Mouse (Mus musculus) myocyte (in vitro differentiated cells): ENCODE data around the gene Susd3. TPM values are rescaled to one million over a fixed set of nuclear protein-coding genes. Genes with fewer than 3 reads are reported as not detected.

Experiments
- H3K27me3 ChIP-seq: one replicate; pipeline ENCODE4 v1.6.1; 2011; ENCODE audit not compliant: control insufficient read depth, insufficient read depth, insufficient read length
- H3K36me3 ChIP-seq: one replicate; pipeline ENCODE4 v1.6.1; 2011; ENCODE audit not compliant: control insufficient read depth, insufficient read depth
- H3K4me2 ChIP-seq: one replicate; pipeline ENCODE4 v1.6.1; 2011; ENCODE audit warnings: low read depth, control low read depth
- H3K4me3 ChIP-seq: one replicate; pipeline ENCODE4 v1.5.1; 2011; ENCODE audit warnings: mild to moderate bottlenecking, control low read depth, moderate library complexity
- H3K79me2 ChIP-seq: one replicate; pipeline ENCODE4 v1.6.1; 2011; ENCODE audit not compliant: control insufficient read depth, insufficient read depth
- H3ac ChIP-seq: one replicate; pipeline ENCODE4 v1.6.1; 2011; ENCODE audit not compliant: control insufficient read depth, insufficient read length
- CEBPB ChIP-seq: IDR thresholded peaks from 2 replicates; pipeline ENCODE4 v1.6.1; 2011; ENCODE audit warnings: mild to moderate bottlenecking, moderate library complexity; ENCODE audit not compliant: poor library complexity, insufficient read depth, severe bottlenecking
- E2F4 ChIP-seq: IDR thresholded peaks from one replicate; pipeline ENCODE4 v1.6.1; 2011; ENCODE audit warnings: mild to moderate bottlenecking, control low read depth, moderate library complexity; ENCODE audit not compliant: insufficient read depth
- MAX ChIP-seq: IDR thresholded peaks from one replicate; pipeline ENCODE4 v1.6.1; 2011; ENCODE audit warnings: low read depth, mild to moderate bottlenecking, control low read depth
- MYOD1 ChIP-seq, 3 experiments: IDR thresholded peaks; one replicate each; pipeline ENCODE4 v1.6.1; 2011; ENCODE audit warnings: control low read depth in 2 of 3, low read depth in 2 of 3, mild to moderate bottlenecking in 2 of 3, moderate library complexity in 1 of 3; ENCODE audit not compliant: insufficient read length in 2 of 3, control insufficient read depth in 1 of 3
- MYOG ChIP-seq, 3 experiments: IDR thresholded peaks; one replicate each; pipeline ENCODE4 v1.6.1; 2011; ENCODE audit warnings: control low read depth in 2 of 3, low read depth in 2 of 3, mild to moderate bottlenecking in 2 of 3; ENCODE audit not compliant: insufficient read length in 2 of 3, control insufficient read depth in 1 of 3, insufficient read depth in 1 of 3
- POLR2A ChIP-seq: IDR thresholded peaks from one replicate; pipeline ENCODE4 v1.6.1; 2011; ENCODE audit warnings: low read depth, mild to moderate bottlenecking, control low read depth, moderate library complexity; ENCODE audit not compliant: insufficient read length
- POLR2AphosphoS2 ChIP-seq: IDR thresholded peaks from one replicate; pipeline ENCODE4 v1.6.1; 2011; ENCODE audit warnings: low read depth, control low read depth; ENCODE audit not compliant: insufficient read length
- REST ChIP-seq: IDR thresholded peaks from one replicate; pipeline ENCODE4 v1.6.1; 2011; ENCODE audit warnings: mild to moderate bottlenecking, control low read depth, moderate library complexity; ENCODE audit not compliant: insufficient read depth, insufficient read length
- SRF ChIP-seq: IDR thresholded peaks from one replicate; pipeline ENCODE4 v1.6.1; 2011; ENCODE audit warnings: low read depth; ENCODE audit not compliant: control insufficient read depth, insufficient read length
- TCF12 ChIP-seq: IDR thresholded peaks from one replicate; pipeline ENCODE4 v1.6.1; 2011; ENCODE audit warnings: mild to moderate bottlenecking, control low read depth; ENCODE audit not compliant: poor library complexity, insufficient read depth, severe bottlenecking
- TCF3 ChIP-seq: IDR thresholded peaks from one replicate; pipeline ENCODE4 v1.6.1; 2011; ENCODE audit warnings: low read depth, control low read depth; ENCODE audit not compliant: insufficient read length
- USF1 ChIP-seq: IDR thresholded peaks from one replicate; pipeline ENCODE4 v1.6.1; 2011; ENCODE audit warnings: low read depth, mild to moderate bottlenecking, control low read depth, moderate library complexity
- polyA plus RNA-seq: library from polyadenylated mRNA; unstranded; fragments of >200 nt; fragmentation: generic; extraction: Trizol; gene quantifications from one replicate; pipeline ENCODE4 v1.2.1, GENCODE M21; 2012; ENCODE audit warnings: missing spikeins

The Susd3 gene
- 2.2 TPM for polyA plus RNA-seq

- Histone ChIP-seq H3K4me3 (no peak within 1 kb of the TSS), H3K36me3 (no peaks in the 10 kb centered on the region), H3K4me2 (no peak within 1 kb of the TSS), H3K79me2 (no peaks in the 10 kb centered on the region), H3ac (no peak within 1 kb of the TSS), H3K27me3 (no peaks in the 10 kb centered on the region)
- peak in 2 of 3 experiments; percentile 3 to 18 for TF ChIP-seq MYOD1 (IDR thresholded peaks at IDR 0.05; ENCODE audit: control insufficient read depth in 1 of 3, insufficient read length in 2 of 3, low read depth in 2 of 3)
- peak in 1 of 3 experiments; percentile 43 for TF ChIP-seq MYOG (IDR thresholded peaks at IDR 0.05; ENCODE audit: control insufficient read depth in 1 of 3, insufficient read depth in 1 of 3, insufficient read length in 2 of 3, low read depth in 2 of 3)
- no peak for TF ChIP-seq CEBPB
These were observed at the start of gene Susd3 for GRCm38 (mm10) chr13:49248467-49248862. Gene Susd3, minus strand, starts transcription at chr13:49248706.

- Histone ChIP-seq H3K4me3 (no peak overlapping the region), H3K27me3 (no peaks in the 10 kb centered on the region), H3K36me3 (peaks cover 21% of the 10 kb centered on the region), H3ac (no peak overlapping the region), H3K79me2 (peaks cover 12% of the 10 kb centered on the region), H3K4me2 (no peak overlapping the region)
- TF ChIP-seq POLR2A (no peak), E2F4 (no peak), USF1 (no peak), TCF12 (no peak), POLR2AphosphoS2 (no peak), MAX (no peak), MYOD1 (IDR thresholded peaks at IDR 0.05; ENCODE audit: control insufficient read depth in 1 of 3, insufficient read length in 2 of 3, low read depth in 2 of 3) (no peak), REST (no peak)
These were observed 47.8 kb upstream of the Susd3 start for GRCm38 (mm10) chr13:49296270-49296669.

GRCm38 (mm10) chr13:49294108-49294507, 45.6 kb upstream of the Susd3 start:
- Histone ChIP-seq H3K4me3 (no peak overlapping the region), H3K36me3 (peaks cover 35% of the 10 kb centered on the region), H3K79me2 (peaks cover 7% of the 10 kb centered on the region), H3ac (no peak overlapping the region), H3K4me2 (no peak overlapping the region), H3K27me3 (no peaks in the 10 kb centered on the region)
- TF ChIP-seq MAX = no peak
- TF ChIP-seq TCF12 = no peak
- TF ChIP-seq E2F4 = no peak
- no peak for TF ChIP-seq POLR2AphosphoS2
- TF ChIP-seq TCF3 = no peak
- no peak for TF ChIP-seq REST
- TF ChIP-seq CEBPB = no peak
- TF ChIP-seq POLR2A = no peak

- H3ac ChIP-seq = no peak overlapping the region
- no peak overlapping the region for H3K4me2 ChIP-seq
- no peaks in the 10 kb centered on the region for H3K27me3 ChIP-seq
- TF ChIP-seq MYOD1 (IDR thresholded peaks at IDR 0.05; ENCODE audit: control insufficient read depth in 1 of 3, insufficient read length in 2 of 3, low read depth in 2 of 3) (no peak), POLR2A (no peak), CEBPB (no peak), MAX (no peak), MYOG (IDR thresholded peaks at IDR 0.05; ENCODE audit: control insufficient read depth in 1 of 3, insufficient read depth in 1 of 3, insufficient read length in 2 of 3, low read depth in 2 of 3) (no peak), USF1 (no peak), TCF12 (no peak), REST (no peak), E2F4 (no peak), POLR2AphosphoS2 (no peak), SRF (no peak), TCF3 (no peak)
- H3K79me2 ChIP-seq = peaks cover 7% of the 10 kb centered on the region
- H3K36me3 ChIP-seq = peaks cover 45% of the 10 kb centered on the region
- H3K4me3 ChIP-seq = no peak overlapping the region
These were observed 43.4 kb upstream of the Susd3 start for GRCm38 (mm10) chr13:49291949-49292348.

GRCm38 (mm10) chr13:49291398-49291797, 42.9 kb upstream of the Susd3 start:
- peaks cover 7% of the 10 kb centered on the region for H3K79me2 ChIP-seq
- no peak for TF ChIP-seq MYOD1 (IDR thresholded peaks at IDR 0.05; ENCODE audit: control insufficient read depth in 1 of 3, insufficient read length in 2 of 3, low read depth in 2 of 3)
- no peak for TF ChIP-seq POLR2AphosphoS2
- no peak for TF ChIP-seq TCF12
- no peak for TF ChIP-seq MYOG (IDR thresholded peaks at IDR 0.05; ENCODE audit: control insufficient read depth in 1 of 3, insufficient read depth in 1 of 3, insufficient read length in 2 of 3, low read depth in 2 of 3)
- TF ChIP-seq POLR2A = no peak

More at GRCm38 (mm10) chr13:49291398-49291797, 42.9 kb upstream of the Susd3 start:
- Histone ChIP-seq H3K4me2 (no peak overlapping the region), H3K4me3 (no peak overlapping the region), H3K27me3 (no peaks in the 10 kb centered on the region), H3ac (no peak overlapping the region), H3K36me3 (peaks cover 50% of the 10 kb centered on the region)
